Mouse (Mus musculus): Measurements from ENCODE around the gene Icam5. TPM values are rescaled to one million over a fixed set of nuclear protein-coding genes. Genes with fewer than 3 reads are reported as not detected.

Gene Icam5
- polyA plus RNA-seq, 1 experiment from 2014 or later: 0.33 TPM

DNA sequence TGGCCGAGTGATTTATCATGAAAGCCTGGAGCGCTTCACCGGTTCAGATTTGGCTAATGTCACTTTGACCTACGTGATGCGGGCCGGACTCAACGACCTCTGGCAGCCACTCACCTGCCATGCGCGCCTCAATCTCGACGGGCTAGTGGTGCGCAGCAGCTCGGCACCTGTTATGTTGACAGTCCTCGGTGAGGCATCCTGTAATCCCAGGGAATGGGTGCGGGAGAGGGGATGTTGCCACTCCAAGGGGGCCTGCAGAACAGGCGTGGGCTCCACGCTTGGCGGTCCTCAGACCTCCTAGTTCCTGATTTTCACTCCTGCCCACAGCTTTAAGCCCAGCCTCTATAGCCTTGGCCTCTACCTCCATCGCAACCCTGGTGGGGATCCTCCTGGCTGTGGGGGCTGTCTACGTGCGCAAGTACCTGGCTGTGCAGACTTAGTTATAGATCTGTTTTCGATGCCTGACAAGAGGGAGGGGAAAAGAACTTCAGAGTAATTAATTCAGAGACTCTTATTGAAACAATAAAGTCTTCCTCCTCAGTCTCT lies 1.7 kb upstream of the Icam5 start:
- peak overlapping the region; percentile 65 for H3K4me3 ChIP-seq (ENCODE audit: low read length)
- H3K9ac ChIP-seq (ENCODE audit: low read length): peak overlapping the region; percentile 63
- H3K36me3 ChIP-seq (ENCODE audit: control insufficient read depth, insufficient read depth, low read length): no peaks in the 10 kb centered on the region
- peaks cover 48% of the 10 kb centered on the region for H3K4me1 ChIP-seq (replicated peaks; ENCODE audit: control insufficient read depth, insufficient read depth, low read length)
- H3K27me3 ChIP-seq (ENCODE audit: control insufficient read depth, insufficient read depth, low read depth, low read length): peaks cover 34% of the 10 kb centered on the region
- 24% methylated on average over 22 of the region's 22 CpGs for WGBS
- no peak for ATAC-seq (ENCODE audit: low read depth)
- no peaks in the 10 kb centered on the region for H3K9me3 ChIP-seq (ENCODE audit: control insufficient read depth, low read length)
- H3K4me2 ChIP-seq (ENCODE audit: low read depth, low read length): peak overlapping the region; percentile 98
- no peak overlapping the region; the same call in 1 of the 2 replicates for H3K27ac ChIP-seq (ENCODE audit: low read length)

- Histone ChIP-seq H3K4me3 (ENCODE audit: low read length) (peak overlapping the region; percentile 65), H3K9me3 (ENCODE audit: control insufficient read depth, low read length) (no peaks in the 10 kb centered on the region), H3K9ac (ENCODE audit: low read length) (peak overlapping the region; percentile 47), H3K36me3 (ENCODE audit: control insufficient read depth, insufficient read depth, low read length) (no peaks in the 10 kb centered on the region), H3K27me3 (ENCODE audit: control insufficient read depth, insufficient read depth, low read depth, low read length) (peaks cover 41% of the 10 kb centered on the region), H3K4me2 (ENCODE audit: low read depth, low read length) (peak overlapping the region; percentile 98), H3K27ac (ENCODE audit: low read length) (peak overlapping the region; percentile 78), H3K4me1 (replicated peaks; ENCODE audit: control insufficient read depth, insufficient read depth, low read length) (peaks cover 48% of the 10 kb centered on the region)
- 0% methylated on average over 13 of the region's 13 CpGs for WGBS
- peak; percentile 71 for ATAC-seq (ENCODE audit: low read depth)
Observed at GRCm38 (mm10) chr9:21030781-21031250, 1.1 kb upstream of the Icam5 start.

- peaks cover 47% of the 10 kb centered on the region for H3K27me3 ChIP-seq (ENCODE audit: control insufficient read depth, insufficient read depth, low read depth, low read length)
- WGBS: under 1% methylated on average over 36 of the region's 36 CpGs
- peak overlapping the region; percentile 78 for H3K27ac ChIP-seq (ENCODE audit: low read length)
- peak overlapping the region; percentile 65 for H3K4me3 ChIP-seq (ENCODE audit: low read length)
- H3K9ac ChIP-seq (ENCODE audit: low read length): peak overlapping the region; percentile 44
- peaks cover 50% of the 10 kb centered on the region for H3K4me1 ChIP-seq (replicated peaks; ENCODE audit: control insufficient read depth, insufficient read depth, low read length)
- H3K36me3 ChIP-seq (ENCODE audit: control insufficient read depth, insufficient read depth, low read length): no peaks in the 10 kb centered on the region
- ATAC-seq (ENCODE audit: low read depth): peak; percentile 22; the same call in 1 of the 2 replicates
- peak overlapping the region; percentile 98 for H3K4me2 ChIP-seq (ENCODE audit: low read depth, low read length)
- H3K9me3 ChIP-seq (ENCODE audit: control insufficient read depth, low read length): no peaks in the 10 kb centered on the region
Observed at GRCm38 (mm10) chr9:21031251-21031895, 500 bp upstream of the Icam5 start.

DNA sequence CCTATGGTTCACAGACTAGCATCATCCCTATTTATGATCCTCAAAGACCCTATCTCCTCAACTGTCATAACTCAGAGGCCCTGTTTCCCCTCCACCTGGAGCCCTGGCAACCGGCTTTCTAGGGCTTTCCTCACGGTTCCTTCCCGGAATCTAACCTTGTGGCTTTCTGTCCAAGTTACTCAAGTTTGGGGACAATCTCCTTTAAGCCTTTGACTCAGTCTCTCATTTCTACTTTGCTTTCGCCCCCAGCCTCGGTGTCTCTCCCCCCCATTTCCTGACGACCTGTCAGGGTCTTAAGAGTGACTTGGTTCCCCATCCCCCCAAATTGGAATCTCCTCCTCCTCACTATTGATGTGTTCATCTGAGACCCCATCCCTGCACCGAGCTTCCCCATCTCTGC lies 618 bp downstream of the Icam5 start:
- Histone ChIP-seq H3K27me3 (ENCODE audit: control insufficient read depth, insufficient read depth, low read depth, low read length) (peaks cover 58% of the 10 kb centered on the region), H3K27ac (ENCODE audit: low read length) (no peak overlapping the region), H3K9ac (ENCODE audit: low read length) (no peak overlapping the region), H3K4me3 (ENCODE audit: low read length) (peak overlapping the region; percentile 65), H3K9me3 (ENCODE audit: control insufficient read depth, low read length) (no peaks in the 10 kb centered on the region), H3K36me3 (ENCODE audit: control insufficient read depth, insufficient read depth, low read length) (no peaks in the 10 kb centered on the region), H3K4me2 (ENCODE audit: low read depth, low read length) (peak overlapping the region; percentile 99), H3K4me1 (replicated peaks; ENCODE audit: control insufficient read depth, insufficient read depth, low read length) (peaks cover 55% of the 10 kb centered on the region)
- WGBS: 2% methylated on average over 7 of the region's 7 CpGs
- ATAC-seq (ENCODE audit: low read depth): no peak

DNA sequence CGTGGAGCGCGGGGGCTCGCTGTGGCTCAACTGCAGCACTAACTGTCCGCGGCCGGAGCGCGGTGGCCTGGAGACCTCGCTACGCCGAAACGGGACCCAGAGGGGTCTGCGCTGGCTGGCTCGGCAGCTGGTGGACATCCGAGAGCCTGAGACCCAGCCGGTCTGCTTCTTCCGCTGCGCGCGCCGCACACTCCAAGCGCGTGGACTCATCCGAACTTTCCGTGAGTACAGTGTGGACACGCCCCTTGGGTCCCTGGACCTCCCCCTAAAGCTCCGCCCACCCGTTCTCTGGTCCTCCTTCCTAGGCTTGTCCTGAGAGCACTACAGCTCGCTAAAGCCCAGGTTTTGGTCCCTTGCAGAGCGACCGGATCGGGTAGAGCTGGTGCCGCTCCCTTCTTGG lies 1.3 kb downstream of the Icam5 start:
- H3K4me1 ChIP-seq (replicated peaks; ENCODE audit: control insufficient read depth, insufficient read depth, low read length): peaks cover 56% of the 10 kb centered on the region
- WGBS: under 1% methylated on average over 34 of the region's 34 CpGs
- H3K36me3 ChIP-seq (ENCODE audit: control insufficient read depth, insufficient read depth, low read length): no peaks in the 10 kb centered on the region
- H3K27me3 ChIP-seq (ENCODE audit: control insufficient read depth, insufficient read depth, low read depth, low read length): peaks cover 64% of the 10 kb centered on the region
- no peaks in the 10 kb centered on the region for H3K9me3 ChIP-seq (ENCODE audit: control insufficient read depth, low read length)
- H3K4me3 ChIP-seq (ENCODE audit: low read length): peak overlapping the region; percentile 65
- no peak overlapping the region for H3K27ac ChIP-seq (ENCODE audit: low read length)
- peak; percentile 71 for ATAC-seq (ENCODE audit: low read depth)
- peak overlapping the region; percentile 65 for H3K9ac ChIP-seq (ENCODE audit: low read length)
- H3K4me2 ChIP-seq (ENCODE audit: low read depth, low read length): peak overlapping the region; percentile 99

- H3K4me2 ChIP-seq (ENCODE audit: low read depth, low read length): no peak overlapping the region
- no peak overlapping the region for H3K9ac ChIP-seq (ENCODE audit: low read length)
- no peaks in the 10 kb centered on the region for H3K9me3 ChIP-seq (ENCODE audit: control insufficient read depth, low read length)
- H3K4me3 ChIP-seq (ENCODE audit: low read length): no peak overlapping the region
- H3K27ac ChIP-seq (ENCODE audit: low read length): no peak overlapping the region
- ATAC-seq (ENCODE audit: low read depth): no peak
- no peaks in the 10 kb centered on the region for H3K36me3 ChIP-seq (ENCODE audit: control insufficient read depth, insufficient read depth, low read length)
- 6% methylated on average over 17 of the region's 17 CpGs for WGBS
- H3K4me1 ChIP-seq (replicated peaks; ENCODE audit: control insufficient read depth, insufficient read depth, low read length): peaks cover 48% of the 10 kb centered on the region
- H3K27me3 ChIP-seq (ENCODE audit: control insufficient read depth, insufficient read depth, low read depth, low read length): peaks cover 74% of the 10 kb centered on the region
Observed at GRCm38 (mm10) chr9:21034481-21035085, 2.7 kb downstream of the Icam5 start.

DNA sequence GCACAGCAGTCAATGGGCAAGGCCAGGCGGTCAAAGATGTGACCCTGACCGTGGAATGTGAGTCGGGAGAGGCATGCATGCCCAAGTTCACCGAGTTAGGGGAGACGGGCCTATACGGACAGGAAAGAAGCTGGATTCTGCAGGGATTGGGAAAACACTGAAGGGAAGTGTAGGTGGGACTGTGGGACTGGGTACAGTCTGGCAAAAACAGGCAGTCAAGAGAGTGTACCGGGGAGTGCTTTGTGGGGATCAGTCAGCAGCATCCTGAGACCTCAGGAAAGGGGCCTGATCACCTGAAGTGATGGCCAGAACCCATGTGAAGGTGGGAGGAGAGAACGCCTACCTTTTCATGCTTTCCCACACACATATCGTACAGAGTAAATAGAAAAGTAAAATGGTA lies 3.7 kb downstream of the Icam5 start:
- Histone ChIP-seq H3K4me1 (replicated peaks; ENCODE audit: control insufficient read depth, insufficient read depth, low read length) (peaks cover 37% of the 10 kb centered on the region), H3K27me3 (ENCODE audit: control insufficient read depth, insufficient read depth, low read depth, low read length) (peaks cover 77% of the 10 kb centered on the region), H3K4me2 (ENCODE audit: low read depth, low read length) (no peak overlapping the region), H3K4me3 (ENCODE audit: low read length) (no peak overlapping the region), H3K27ac (ENCODE audit: low read length) (no peak overlapping the region), H3K9ac (ENCODE audit: low read length) (no peak overlapping the region), H3K36me3 (ENCODE audit: control insufficient read depth, insufficient read depth, low read length) (no peaks in the 10 kb centered on the region), H3K9me3 (ENCODE audit: control insufficient read depth, low read length) (no peaks in the 10 kb centered on the region)
- 33% methylated on average over 9 of the region's 9 CpGs for WGBS
- no peak for ATAC-seq (ENCODE audit: low read depth)

- no peak overlapping the region for H3K27ac ChIP-seq (ENCODE audit: low read length)
- 12% methylated on average over 20 of the region's 20 CpGs for WGBS
- H3K4me3 ChIP-seq (ENCODE audit: low read length): no peak overlapping the region
- H3K27me3 ChIP-seq (ENCODE audit: control insufficient read depth, insufficient read depth, low read depth, low read length): peaks cover 77% of the 10 kb centered on the region
- no peaks in the 10 kb centered on the region for H3K9me3 ChIP-seq (ENCODE audit: control insufficient read depth, low read length)
- ATAC-seq (ENCODE audit: low read depth): no peak
- no peak overlapping the region for H3K4me2 ChIP-seq (ENCODE audit: low read depth, low read length)
- H3K9ac ChIP-seq (ENCODE audit: low read length): no peak overlapping the region
- H3K4me1 ChIP-seq (replicated peaks; ENCODE audit: control insufficient read depth, insufficient read depth, low read length): peaks cover 33% of the 10 kb centered on the region
- H3K36me3 ChIP-seq (ENCODE audit: control insufficient read depth, insufficient read depth, low read length): no peaks in the 10 kb centered on the region
Observed at GRCm38 (mm10) chr9:21036161-21036560, 4.3 kb downstream of the Icam5 start.

- no peak for ATAC-seq (ENCODE audit: low read depth)
- H3K9me3 ChIP-seq (ENCODE audit: control insufficient read depth, low read length): no peaks in the 10 kb centered on the region
- H3K9ac ChIP-seq (ENCODE audit: low read length): no peak overlapping the region; the same call in 1 of the 2 replicates
- no peaks in the 10 kb centered on the region for H3K36me3 ChIP-seq (ENCODE audit: control insufficient read depth, insufficient read depth, low read length)
- peaks cover 30% of the 10 kb centered on the region for H3K4me1 ChIP-seq (replicated peaks; ENCODE audit: control insufficient read depth, insufficient read depth, low read length)
- H3K4me2 ChIP-seq (ENCODE audit: low read depth, low read length): peak overlapping the region; percentile 71; the same call in 1 of the 2 replicates
- H3K27me3 ChIP-seq (ENCODE audit: control insufficient read depth, insufficient read depth, low read depth, low read length): peaks cover 75% of the 10 kb centered on the region
- H3K27ac ChIP-seq (ENCODE audit: low read length): no peak overlapping the region
- peak overlapping the region; percentile 48 for H3K4me3 ChIP-seq (ENCODE audit: low read length)
- WGBS: 6% methylated on average over 22 of the region's 22 CpGs
Observed at GRCm38 (mm10) chr9:21036666-21037065, 4.8 kb downstream of the Icam5 start.
